Mouse (Mus musculus) ES-E14 (cell line): Measurements from ENCODE around the gene Osbpl2.

Experiments
- CHD2 ChIP-seq: IDR thresholded peaks from 2 replicates; pipeline ENCODE4 v1.6.1; 2014; ENCODE audit warnings: mild to moderate bottlenecking, low read depth, low read length, inconsistent platforms
- HCFC1 ChIP-seq: IDR thresholded peaks from 2 replicates; pipeline ENCODE4 v1.6.1; 2012; ENCODE audit warnings: low read length, inconsistent platforms, borderline replicate concordance; ENCODE audit not compliant: insufficient read depth

GRCm38 (mm10) chr2:180086637-180087027 lies 32.5 kb upstream of the Osbpl2 start:
- TF ChIP-seq CHD2 (no peak), HCFC1 (no peak)
